Mouse (Mus musculus) CH12.LX (cell line): ENCODE measurements at regions not wholly inside any gene's neighbourhood (a gene's known extent, or its start where the extent isn't known, plus 50 kb on each side); places are given as distances from the start of the nearest gene placed in this dataset.
A peak's percentile ranks its signal among the peaks of the same experiment; 100 is the strongest.

Experiments used
- DNase-seq: peaks from one replicate; pipeline ENCODE4 v3.0.0-alpha.2; 2013; ENCODE audit errors: extremely low read depth
- H3K27ac ChIP-seq: 2 replicates; pipeline ENCODE4 v1.5.1; 2012; ENCODE audit warnings: low read depth, mild to moderate bottlenecking, control low read depth, moderate library complexity; ENCODE audit not compliant: insufficient read depth
- H3K27me3 ChIP-seq: replicated peaks from 2 replicates; pipeline ENCODE3; 2012; ENCODE audit warnings: inconsistent platforms
- H3K36me3 ChIP-seq, 2 experiments: replicated peaks in 1 of 2; 2 replicates each; pipeline versions ENCODE3 to v1.6.1; 2012; ENCODE audit warnings: inconsistent platforms in 1 of 2, low read length in 1 of 2, mild to moderate bottlenecking in 1 of 2, mixed read lengths in 1 of 2, moderate library complexity in 1 of 2; ENCODE audit not compliant: control insufficient read depth in 1 of 2, insufficient read depth in 1 of 2
- H3K4me1 ChIP-seq, 2 experiments: 2 replicates each; pipeline ENCODE4 v1.6.1; 2012; ENCODE audit warnings: inconsistent platforms in 1 of 2, moderate library complexity in 1 of 2; ENCODE audit not compliant: insufficient read depth in 2 of 2, control insufficient read depth in 1 of 2
- H3K4me2 ChIP-seq: 2 replicates; pipeline ENCODE4 v1.6.1; 2012; ENCODE audit warnings: low read depth, mild to moderate bottlenecking, control low read depth; ENCODE audit not compliant: poor library complexity, insufficient read depth, severe bottlenecking
- H3K4me3 ChIP-seq, 3 experiments: fragments of 150-350 bp in 1 of 3; sonication (generic) in 1 of 3; replicated peaks in 1 of 3; 2 replicates each; pipeline versions ENCODE3 to v1.5.1; 2011 to 2012; ENCODE audit warnings: low read depth in 2 of 3, low read length in 2 of 3, mild to moderate bottlenecking in 2 of 3, moderate library complexity in 2 of 3, control low read depth in 1 of 3, improper control_type of control experiment in 1 of 3, inconsistent platforms in 1 of 3, mixed read lengths in 1 of 3; ENCODE audit not compliant: poor library complexity in 1 of 3
- H3K79me2 ChIP-seq: replicated peaks from 2 replicates; pipeline ENCODE4 v1.6.1; 2012; ENCODE audit warnings: mild to moderate bottlenecking, moderate library complexity; ENCODE audit not compliant: control insufficient read depth, poor library complexity, insufficient read depth, severe bottlenecking; ENCODE audit errors: extremely low read depth
- H3K9ac ChIP-seq: 2 replicates; pipeline ENCODE4 v1.6.1; 2012; ENCODE audit warnings: low read depth, mild to moderate bottlenecking, control low read depth, moderate library complexity; ENCODE audit not compliant: insufficient read depth
- H3K9me3 ChIP-seq: replicated peaks from 2 replicates; pipeline ENCODE3; 2012; ENCODE audit warnings: low read length, inconsistent platforms, mixed read lengths
- CHD2 ChIP-seq: IDR thresholded peaks from 2 replicates; pipeline ENCODE4 v1.6.1; 2011; ENCODE audit warnings: low read length, improper control_type of control experiment
- CTCF ChIP-seq, 2 experiments: IDR thresholded peaks in 1 of 2; conservative IDR thresholded peaks in 1 of 2; 2 replicates each; pipeline ENCODE4 v1.5.1; 2011 to 2012; ENCODE audit warnings: low read depth in 2 of 2, low read length in 2 of 2, improper control_type of control experiment in 1 of 2, inconsistent platforms in 1 of 2, mild to moderate bottlenecking in 1 of 2, moderate library complexity in 1 of 2
- E2F4 ChIP-seq: IDR thresholded peaks from 2 replicates; pipeline ENCODE4 v1.6.1; 2011; ENCODE audit warnings: low read depth, low read length, improper control_type of control experiment; ENCODE audit not compliant: insufficient replicate concordance
- ETS1 ChIP-seq: conservative IDR thresholded peaks from 2 replicates; pipeline ENCODE4 v1.6.1; 2012; ENCODE audit warnings: low read depth, mild to moderate bottlenecking, inconsistent platforms, low read length, improper control_type of control experiment, moderate library complexity
- IRF4 ChIP-seq: IDR thresholded peaks from 2 replicates; pipeline ENCODE4 v1.6.1; 2014; ENCODE audit warnings: low read depth, mild to moderate bottlenecking, inconsistent platforms, low read length, improper control_type of control experiment
- JUN ChIP-seq: IDR thresholded peaks from 2 replicates; pipeline ENCODE4 v1.6.1; 2011; ENCODE audit warnings: low read depth, mild to moderate bottlenecking, low read length, improper control_type of control experiment, moderate library complexity; ENCODE audit not compliant: insufficient read depth
- PAX5 ChIP-seq: IDR thresholded peaks from 2 replicates; pipeline ENCODE4 v1.6.1; 2012; ENCODE audit warnings: low read length, inconsistent platforms, mixed read lengths
- POLR2AphosphoS2 ChIP-seq: IDR thresholded peaks from 2 replicates; pipeline ENCODE4 v1.6.1; 2011; ENCODE audit warnings: low read depth, low read length, improper control_type of control experiment
- RAD21 ChIP-seq: IDR thresholded peaks from 2 replicates; pipeline ENCODE4 v1.6.1; 2011; ENCODE audit warnings: low read depth, mild to moderate bottlenecking, low read length, improper control_type of control experiment, moderate library complexity
- SIN3A ChIP-seq: IDR thresholded peaks from 2 replicates; pipeline ENCODE4 v1.6.1; 2012; ENCODE audit warnings: low read length, improper control_type of control experiment, inconsistent platforms
- SMC3 ChIP-seq: IDR thresholded peaks from 2 replicates; pipeline ENCODE4 v1.6.1; 2011; ENCODE audit warnings: low read depth, low read length, improper control_type of control experiment
- USF2 ChIP-seq: conservative IDR thresholded peaks from 2 replicates; pipeline ENCODE4 v1.6.1; 2011; ENCODE audit warnings: low read depth, low read length, improper control_type of control experiment
- ZC3H11A ChIP-seq: IDR thresholded peaks from 2 replicates; pipeline ENCODE4 v1.6.1; 2012; ENCODE audit warnings: low read depth, mild to moderate bottlenecking, inconsistent platforms, low read length, improper control_type of control experiment
- ZNF384 ChIP-seq: IDR thresholded peaks from 2 replicates; pipeline ENCODE4 v1.6.1; 2012; ENCODE audit warnings: low read depth, low read length, improper control_type of control experiment, inconsistent platforms
- dilution Hi-C: fragments of 300-500 bp; cut with MboI; formaldehyde crosslinking; loops from 2 replicates; pipeline ENCODE4 v1.14.3; 2020; ENCODE audit warnings: low sequenced_read_pairs; ENCODE audit not compliant: extremely low pct_unique_long_range_greater_than_20kb, extremely low pct_ligation_motif_present
- in situ Hi-C: fragments of 300-500 bp; cut with MboI; formaldehyde crosslinking; loops from 3 replicates; pipeline ENCODE4 v1.14.3; 2019; ENCODE audit warnings: low sequenced_read_pairs, low pct_ligation_motif_present, low pct_unique_long_range_greater_than_20kb, mixed read lengths

- TF ChIP-seq IRF4 (peak; percentile 52), SMC3 (peak; percentile 52), CTCF (conservative IDR thresholded peaks at IDR 0.05 in 1 of 2, IDR thresholded peaks at IDR 0.05 in 1 of 2; ENCODE audit: low read depth in 2 of 2, low read length in 2 of 2) (peak in 1 of 2 experiments; percentile 63; a peak in 2 of 4 replicates), SIN3A (no peak), ETS1 (no peak), ZC3H11A (peak; percentile 25), RAD21 (peak; percentile 71), ZNF384 (no peak), PAX5 (no peak)
- no peaks in the 10 kb centered on the region for H3K36me3 ChIP-seq
- H3K27ac ChIP-seq: no peak overlapping the region
- H3K27me3 ChIP-seq: no peaks in the 10 kb centered on the region
- no peaks in the 10 kb centered on the region for H3K4me1 ChIP-seq
- in situ Hi-C loops (no loop called here), dilution Hi-C loops (no loop called here)
- no peak overlapping the region for H3K4me2 ChIP-seq
- no peak overlapping the region for H3K9ac ChIP-seq
- no peaks in the 10 kb centered on the region for H3K9me3 ChIP-seq
- H3K79me2 ChIP-seq: no peaks in the 10 kb centered on the region
- no peak overlapping the region for H3K4me3 ChIP-seq
- DNase-seq: peak; percentile 33
Observed at GRCm38 (mm10) chr2:47295546-47295945, 1518.4 kb upstream of the Acvr2a start.

- H3K4me2 ChIP-seq: no peak overlapping the region
- no peak overlapping the region for H3K4me3 ChIP-seq
- DNase-seq: no peak
- no peaks in the 10 kb centered on the region for H3K4me1 ChIP-seq
- dilution Hi-C loops (no loop called here), in situ Hi-C loops (no loop called here)
- H3K9me3 ChIP-seq: no peaks in the 10 kb centered on the region
- no peaks in the 10 kb centered on the region for H3K36me3 ChIP-seq
- H3K27ac ChIP-seq: no peak overlapping the region
- H3K9ac ChIP-seq: no peak overlapping the region
- no peaks in the 10 kb centered on the region for H3K27me3 ChIP-seq
- no peaks in the 10 kb centered on the region for H3K79me2 ChIP-seq
- no peak for TF ChIP-seq ZC3H11A
- no peak for TF ChIP-seq E2F4
- no peak for TF ChIP-seq USF2
- no peak for TF ChIP-seq JUN
- TF ChIP-seq POLR2AphosphoS2: no peak
Observed at GRCm38 (mm10) chr2:47302056-47302455, 1511.9 kb upstream of the Acvr2a start.

GRCm38 (mm10) chr2:47330574-47330973 is 1483.3 kb upstream of the Acvr2a start:
- dilution Hi-C loops (no loop called here), in situ Hi-C loops (no loop called here)
- H3K36me3 ChIP-seq: no peaks in the 10 kb centered on the region
- no peaks in the 10 kb centered on the region for H3K27me3 ChIP-seq
- no peak for DNase-seq
- no peak overlapping the region for H3K27ac ChIP-seq
- no peaks in the 10 kb centered on the region for H3K9me3 ChIP-seq
- H3K9ac ChIP-seq: no peak overlapping the region
- H3K79me2 ChIP-seq: no peaks in the 10 kb centered on the region
- no peaks in the 10 kb centered on the region for H3K4me1 ChIP-seq
- TF ChIP-seq USF2 (no peak), SMC3 (no peak), POLR2AphosphoS2 (no peak), CHD2 (no peak)
- no peak overlapping the region for H3K4me3 ChIP-seq
- H3K4me2 ChIP-seq: no peak overlapping the region
